ENCODE assay signal across 8 mouse cellular contexts in genomic region chr7:24531211-24531971, GRCm38 (mm10). TPM values are rescaled to one million over a fixed set of nuclear protein-coding genes. Genes with fewer than 3 reads are reported as not detected.
A peak's percentile ranks its signal among the peaks of the same experiment; 100 is the strongest.
DNase-seq lines count a peak whose midpoint lies in the region; ATAC-seq lines count a peak whose summit lies in the region.

No protein-coding gene starts in this region.

- DNase-seq in R1 (ENCODE audit: low read depth, low spot score), result peak; percentile 79
- peak; percentile 84 for DNase-seq in cerebellum, adult 9-11 months
- DNase-seq in hindbrain, embryonic 11.5 days (ENCODE audit: low spot score), result peak; percentile 84
- peak; percentile 71 to 78 for DNase-seq in layer of hippocampus, postnatal 36 days
- DNase-seq in right cerebral cortex, adult 2 months (ENCODE audit: low spot score in 2 of 2), result peak; percentile 78 to 79
- peak; percentile 57 for DNase-seq in urinary bladder, postnatal 25 days (ENCODE audit: low spot score)

- H3K4me1 ChIP-seq in hindbrain, embryonic 11.5 days (replicated peaks; ENCODE audit: control insufficient read depth, insufficient read depth, low read length), result peaks cover 6% of the 10 kb centered on the region; the same call in 1 of the 2 replicates

- H3K9me3 ChIP-seq in hindbrain, embryonic 11.5 days (ENCODE audit: control insufficient read depth, low read length), result no peaks in the 10 kb centered on the region

- H3K27me3 ChIP-seq in hindbrain, embryonic 11.5 days (ENCODE audit: control insufficient read depth, insufficient read depth, low read length), result peaks cover 10% of the 10 kb centered on the region

- peak overlapping the region; percentile 95 for H3K4me2 ChIP-seq in hindbrain, embryonic 11.5 days (replicated peaks; ENCODE audit: low read depth, low read length)

- peak overlapping the region; percentile 66 for H3K4me3 ChIP-seq in hindbrain, embryonic 11.5 days (ENCODE audit: low read depth, low read length)
- H3K4me3 ChIP-seq in macrophage (ENCODE audit: inconsistent target), result peak overlapping the region; percentile 59

- peak; percentile 58 for ATAC-seq in frontal cortex, adult (ENCODE audit: low TSS enrichment)
- ATAC-seq in hindbrain, embryonic 11.5 days (ENCODE audit: low FRiP score), result peak; percentile 65

- whole genome bisulfite sequencing in hindbrain, embryonic 11.5 days, result 1% methylated on average over 42 of the region's 43 CpGs
- 3% methylated on average over 43 of the region's 43 CpGs for WGBS in macrophage (ENCODE audit: missing documents)

- H3K79me2 ChIP-seq in macrophage (ENCODE audit: inconsistent target), result no peaks in the 10 kb centered on the region; the same call in 1 of the 2 replicates

- H3K36me3 ChIP-seq in hindbrain, embryonic 11.5 days (ENCODE audit: control insufficient read depth, insufficient read depth, low read length), result 0 out of 2 replicates have a peak, but pooled peaks cover 3% of the 10 kb centered on the region
- H3K36me3 ChIP-seq in macrophage (ENCODE audit: inconsistent target), result peaks cover 15% of the 10 kb centered on the region; the same call in 1 of the 2 replicates

- H3K9ac ChIP-seq in hindbrain, embryonic 11.5 days (ENCODE audit: low read depth, low read length), result peak overlapping the region; percentile 89

- peak overlapping the region; percentile 80 for H3K27ac ChIP-seq in hindbrain, embryonic 11.5 days (ENCODE audit: low read depth, low read length)
- peak overlapping the region; percentile 78 for H3K27ac ChIP-seq in macrophage

RNA-seq across cellular contexts. Expression of gene Irgq, which starts 0.9 kb away (rescaled TPM):
- polyA plus RNA-seq in hindbrain, embryonic 11.5 days (2014; fragmentation: Nextera tagmentation; extraction: Ambion mirVana), result 12.8 and 14.2 TPM in 2 replicates
- 10 to 100 TPM; 67.7 to 69.6 TPM for total RNA-seq in layer of hippocampus, postnatal 36 days (2021)
- total RNA-seq in macrophage (2018; cell fraction: chromatin; rRNA removed), result 10 to 100 TPM in 25 of 26 experiments, 1 to 10 TPM in 1; 9.0 to 73.6 (median 20.9) TPM
- 10 to 100 TPM in 24 of 26 experiments, 1 to 10 TPM in 2; 9.6 to 32.9 (median 16.6) TPM for total RNA-seq in macrophage (2018; cell fraction: cytosol; rRNA removed)
- total RNA-seq in macrophage (2018; cell fraction: nucleus; rRNA removed), result 10 to 100 TPM; 12.8 to 62.2 (median 27.3) TPM
- 6.1 to 11.9 TPM (median 11.5 TPM) in 3 replicates for polyA plus RNA-seq in macrophage (2018)

RNA-seq across cellular contexts. Expression of gene Pinlyp, which starts 14.5 kb away (rescaled TPM):
- 0.28 TPM in 1 of 2 replicates, not detected in the other for polyA plus RNA-seq in hindbrain, embryonic 11.5 days (2014; fragmentation: Nextera tagmentation; extraction: Ambion mirVana)
- not detected for total RNA-seq in layer of hippocampus, postnatal 36 days (2021)
- total RNA-seq in macrophage (2018; cell fraction: chromatin; rRNA removed), result not detected
- not detected for total RNA-seq in macrophage (2018; cell fraction: cytosol; rRNA removed)
- not detected for total RNA-seq in macrophage (2018; cell fraction: nucleus; rRNA removed)
- polyA plus RNA-seq in macrophage (2018), result not detected in 3 replicates

RNA-seq across cellular contexts. Expression of gene Xrcc1, which starts 14.7 kb away (rescaled TPM):
- polyA plus RNA-seq in hindbrain, embryonic 11.5 days (2014; fragmentation: Nextera tagmentation; extraction: Ambion mirVana), result 78.0 and 94.5 TPM in 2 replicates
- 10 to 100 TPM; 34.2 to 37.7 TPM for total RNA-seq in layer of hippocampus, postnatal 36 days (2021)
- total RNA-seq in macrophage (2018; cell fraction: chromatin; rRNA removed), result 100 to 1,000 TPM in 20 of 26 experiments, 10 to 100 TPM in 6; 36.8 to 384 (median 210) TPM
- total RNA-seq in macrophage (2018; cell fraction: cytosol; rRNA removed), result 10 to 100 TPM; 43.1 to 94.2 (median 61.3) TPM
- 100 to 1,000 TPM in 15 of 26 experiments, 10 to 100 TPM in 11; 29.7 to 185 (median 108) TPM for total RNA-seq in macrophage (2018; cell fraction: nucleus; rRNA removed)
- 26.7 to 70.1 TPM (median 46.9 TPM) in 3 replicates for polyA plus RNA-seq in macrophage (2018)

RNA-seq across cellular contexts. Expression of gene AC161166.1, which starts 19.1 kb away (rescaled TPM):
- polyA plus RNA-seq in hindbrain, embryonic 11.5 days (2014; fragmentation: Nextera tagmentation; extraction: Ambion mirVana), result 0.59 and 0.90 TPM in 2 replicates
- total RNA-seq in layer of hippocampus, postnatal 36 days (2021), result not detected
- total RNA-seq in macrophage (2018; cell fraction: chromatin; rRNA removed), result not detected
- not detected for total RNA-seq in macrophage (2018; cell fraction: cytosol; rRNA removed)
- not detected for total RNA-seq in macrophage (2018; cell fraction: nucleus; rRNA removed)
- not detected in 3 replicates for polyA plus RNA-seq in macrophage (2018)

RNA-seq across cellular contexts. Expression of gene Zfp428, which starts 24.6 kb away (rescaled TPM):
- polyA plus RNA-seq in hindbrain, embryonic 11.5 days (2014; fragmentation: Nextera tagmentation; extraction: Ambion mirVana), result 82.4 and 87.7 TPM in 2 replicates
- total RNA-seq in layer of hippocampus, postnatal 36 days (2021), result 10 to 100 TPM; 36.2 to 42.1 TPM
- total RNA-seq in macrophage (2018; cell fraction: chromatin; rRNA removed), result 1 to 10 TPM in 1 of 26 experiments, not detected in 25; 1.2 TPM
- 1 to 10 TPM in 14 of 26 experiments, under 1 TPM in 12; 0.43 to 1.7 (median 1.1) TPM for total RNA-seq in macrophage (2018; cell fraction: cytosol; rRNA removed)
- total RNA-seq in macrophage (2018; cell fraction: nucleus; rRNA removed), result 1 to 10 TPM in 5 of 26 experiments, under 1 TPM in 7, not detected in 14; 0.40 to 2.2 (median 0.87) TPM
- 0.60 to 3.0 TPM (median 0.77 TPM) in 3 replicates for polyA plus RNA-seq in macrophage (2018)

Comparison
In these comparisons a context has a peak if more than half of its experiments do, and no peak if none do; other contexts are left out.
1. Peak in every context shown above with its lines: DNase-seq, ATAC-seq, H3K4me3 ChIP-seq and H3K27ac ChIP-seq.